Mouse (Mus musculus) stomach, postnatal 0 days (tissue): Measurements from ENCODE around the gene Sfxn5.

ENCODE experiments used
- CTCF ChIP-seq: IDR thresholded peaks from 2 replicates; pipeline ENCODE4 v1.5.1; 2016; ENCODE audit warnings: antibody characterized with exemption, low read depth, mild to moderate bottlenecking, moderate library complexity
- EP300 ChIP-seq: optimal IDR thresholded peaks from 2 replicates; pipeline ENCODE3; 2016; ENCODE audit warnings: antibody characterized with exemption

GRCm38 (mm10) chr6:85326564-85326963, 6.7 kb downstream of the Sfxn5 start:
- TF ChIP-seq EP300, result no peak
- TF ChIP-seq CTCF, result no peak
